ENCODE assay signal across 8 mouse cellular contexts in the genomic region with DNA sequence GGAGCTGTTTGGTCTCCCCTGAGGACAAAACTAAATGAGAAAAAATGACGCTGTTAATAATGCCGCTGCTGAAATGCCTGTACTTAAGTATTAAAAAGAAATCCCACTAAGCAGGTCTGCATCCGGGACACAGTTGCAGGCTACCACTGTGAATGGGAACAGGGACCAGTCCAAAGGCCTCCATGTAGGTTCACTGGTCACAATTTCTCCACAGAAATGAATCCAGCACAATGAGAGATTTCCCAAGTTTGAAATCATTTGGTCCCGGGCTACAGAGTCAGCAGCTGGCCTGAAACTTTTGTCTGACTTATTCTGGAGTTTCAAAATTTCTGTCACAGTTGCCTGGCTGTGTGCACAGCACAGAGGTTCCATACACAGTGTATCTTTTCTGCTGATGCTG.
A peak's percentile ranks its signal among the peaks of the same experiment; 100 is the strongest.
DNase-seq lines count a peak whose midpoint lies in the region; ATAC-seq and TF ChIP-seq lines count a peak whose summit lies in the region.
"Had no signal": no experiment of that assay in that cellular context is flagged by ENCODE, and none has a peak within 500 bp of the region (broad histone marks: within the 10 kb centered on the region; RNA-seq: fewer than 3 reads in every experiment).

No protein-coding gene starts in this region.

- 22% methylated on average over 4 of the region's 4 CpGs for whole genome bisulfite sequencing in lung, embryonic 15.5 days
- WGBS in heart, embryonic 12.5 days = 35% methylated on average over 4 of the region's 4 CpGs
- 18% methylated on average over 4 of the region's 4 CpGs for WGBS in limb, embryonic 14.5 days
- WGBS in stomach, embryonic 15.5 days = 27% methylated on average over 4 of the region's 4 CpGs

- H3K9ac ChIP-seq in lung, embryonic 15.5 days = peak overlapping the region; percentile 60
- H3K9ac ChIP-seq in heart, embryonic 12.5 days = peak overlapping the region; percentile 58
- H3K9ac ChIP-seq in limb, embryonic 14.5 days (ENCODE audit: low read depth, low read length, severe bottlenecking) = peak overlapping the region; percentile 100
- H3K9ac ChIP-seq in stomach, embryonic 15.5 days = no peak overlapping the region

- peak overlapping the region; percentile 85 for H3K4me3 ChIP-seq in lung, embryonic 15.5 days
- peak overlapping the region; percentile 23; the same call in 1 of the 2 replicates for H3K4me3 ChIP-seq in heart, embryonic 12.5 days
- H3K4me3 ChIP-seq in limb, embryonic 14.5 days (replicated peaks; ENCODE audit: low read length) = peak overlapping the region; percentile 99
- H3K4me3 ChIP-seq in stomach, embryonic 15.5 days (replicated peaks) = no peak overlapping the region

- ATAC-seq in lung, embryonic 15.5 days (ENCODE audit: borderline replicate concordance, extremely low read depth, low FRiP score, low TSS enrichment) = no peak
- no peak for ATAC-seq in heart, embryonic 12.5 days (ENCODE audit: insufficient number of reproducible peaks, low FRiP score)
- no peak for ATAC-seq in limb, embryonic 14.5 days (ENCODE audit: low FRiP score, low read depth)
- ATAC-seq in stomach, embryonic 15.5 days (ENCODE audit: insufficient read depth, low FRiP score, low read depth) = no peak

- no peak for TF ChIP-seq POLR2A in limb, embryonic 14.5 days (IDR thresholded peaks at IDR 0.05; ENCODE audit: borderline replicate concordance, extremely low read depth, insufficient read depth, insufficient read length)

- H3K27me3 ChIP-seq in lung, embryonic 15.5 days = no peaks in the 10 kb centered on the region
- no peaks in the 10 kb centered on the region for H3K27me3 ChIP-seq in heart, embryonic 12.5 days (replicated peaks)
- H3K27me3 ChIP-seq in limb, embryonic 14.5 days (ENCODE audit: control insufficient read depth, insufficient read depth, low read length) = no peaks in the 10 kb centered on the region
- no peaks in the 10 kb centered on the region for H3K27me3 ChIP-seq in stomach, embryonic 15.5 days (replicated peaks)

- peaks cover 44% of the 10 kb centered on the region for H3K4me1 ChIP-seq in lung, embryonic 15.5 days
- peaks cover 41% of the 10 kb centered on the region for H3K4me1 ChIP-seq in heart, embryonic 12.5 days (replicated peaks)
- peaks cover 46% of the 10 kb centered on the region for H3K4me1 ChIP-seq in limb, embryonic 14.5 days (ENCODE audit: control insufficient read depth, insufficient read depth, low read length)
- peaks cover 10% of the 10 kb centered on the region; the same call in 1 of the 2 replicates for H3K4me1 ChIP-seq in stomach, embryonic 15.5 days

- no peak for DNase-seq in lung, postnatal 36 days
- DNase-seq in limb, embryonic 14.5 days (ENCODE audit: low spot score) = no peak
- no peak for DNase-seq in gastrocnemius, postnatal 36 days
- no peak for DNase-seq in gastrocnemius, adult 8-10 months (ENCODE audit: low spot score in 2 of 2)
- DNase-seq: thymus, postnatal 14 days had no signal

- intact Hi-C loops in gastrocnemius, postnatal 36 days (cut with DNase I) = no loop called here

- no peaks in the 10 kb centered on the region for H3K36me3 ChIP-seq in lung, embryonic 15.5 days
- H3K36me3 ChIP-seq in heart, embryonic 12.5 days = no peaks in the 10 kb centered on the region
- H3K36me3 ChIP-seq in limb, embryonic 14.5 days (ENCODE audit: control insufficient read depth, insufficient read depth, low read length) = no peaks in the 10 kb centered on the region
- no peaks in the 10 kb centered on the region for H3K36me3 ChIP-seq in stomach, embryonic 15.5 days

- H3K9me3 ChIP-seq in lung, embryonic 15.5 days = no peaks in the 10 kb centered on the region
- no peaks in the 10 kb centered on the region for H3K9me3 ChIP-seq in heart, embryonic 12.5 days (replicated peaks)
- H3K9me3 ChIP-seq in limb, embryonic 14.5 days (ENCODE audit: control insufficient read depth, low read length) = no peaks in the 10 kb centered on the region
- no peaks in the 10 kb centered on the region for H3K9me3 ChIP-seq in stomach, embryonic 15.5 days

- H3K27ac ChIP-seq in lung, embryonic 15.5 days = peak overlapping the region; percentile 100
- H3K27ac ChIP-seq in heart, embryonic 12.5 days (ENCODE audit: poor library complexity, severe bottlenecking) = peak overlapping the region; percentile 99
- H3K27ac ChIP-seq in limb, embryonic 14.5 days (replicated peaks; ENCODE audit: low read depth, low read length) = peak overlapping the region; percentile 100
- H3K27ac ChIP-seq in stomach, embryonic 15.5 days = peak overlapping the region; percentile 100

- H3K4me2 ChIP-seq in lung, embryonic 15.5 days = peak overlapping the region; percentile 93
- H3K4me2 ChIP-seq in heart, embryonic 12.5 days = peak overlapping the region; percentile 95
- H3K4me2 ChIP-seq in limb, embryonic 14.5 days (replicated peaks; ENCODE audit: low read depth, low read length, severe bottlenecking) = peak overlapping the region; percentile 89
- H3K4me2 ChIP-seq in stomach, embryonic 15.5 days = peak overlapping the region; percentile 33; the same call in 1 of the 2 replicates

Comparison
In these comparisons a context has a peak if more than half of its experiments do, and no peak if none do; other contexts are left out.
1. H3K4me2 ChIP-seq: peak in every context shown above with its lines; median percentile 95 in heart, embryonic 12.5 days; 93 in lung, embryonic 15.5 days; 89 in limb, embryonic 14.5 days; 33 in stomach, embryonic 15.5 days.